Mouse (Mus musculus): ENCODE results near the gene Slc16a10. TPM values are rescaled to one million over a fixed set of nuclear protein-coding genes. Genes with fewer than 3 reads are reported as not detected.

Gene Slc16a10
- polyA plus RNA-seq, 1 experiment, result 57.2 TPM

DNA sequence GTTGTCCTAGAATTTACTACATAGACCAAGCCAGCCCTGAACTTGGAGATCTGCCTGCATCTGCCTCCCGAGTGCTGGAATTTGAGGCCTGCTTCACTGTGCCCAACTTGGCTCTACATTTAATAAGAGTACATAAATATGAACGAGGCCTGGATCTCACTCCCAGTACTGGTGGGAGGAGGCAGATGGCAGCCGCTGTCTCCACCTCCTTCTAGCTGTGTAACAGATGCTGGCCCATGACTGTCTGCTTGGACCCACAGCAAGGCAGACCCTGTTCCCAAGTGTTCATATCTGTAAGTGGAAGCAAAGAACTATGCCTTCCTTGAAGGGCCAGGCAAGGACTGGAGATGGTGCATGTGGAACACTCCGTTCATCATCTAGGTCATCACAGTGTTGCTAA, 88.2 kb downstream of the Slc16a10 start:
- Histone ChIP-seq H3K4me3 (ENCODE audit: insufficient read depth, low read depth, low read length) (no peak overlapping the region), H3K27me3 (replicated peaks; ENCODE audit: control insufficient read depth, insufficient read depth, low read length) (no peaks in the 10 kb centered on the region), H3K4me1 (ENCODE audit: control insufficient read depth, insufficient read depth, low read length) (peaks cover 22% of the 10 kb centered on the region), H3K27ac (ENCODE audit: insufficient read depth, low read depth, low read length) (no peak overlapping the region), H3K36me3 (ENCODE audit: control insufficient read depth, insufficient read depth, low read length) (no peaks in the 10 kb centered on the region; the same call in 1 of the 2 replicates)
- 81% methylated on average over 4 of the region's 4 CpGs for WGBS
- TF ChIP-seq CTCF (conservative IDR thresholded peaks at IDR 0.05; ENCODE audit: insufficient read depth, insufficient read length, low read depth, low read length), result no peak
- no peak for TF ChIP-seq POLR2A (IDR thresholded peaks at IDR 0.05; ENCODE audit: low read depth, low read length)
- DNase-seq, result no peak

DNA sequence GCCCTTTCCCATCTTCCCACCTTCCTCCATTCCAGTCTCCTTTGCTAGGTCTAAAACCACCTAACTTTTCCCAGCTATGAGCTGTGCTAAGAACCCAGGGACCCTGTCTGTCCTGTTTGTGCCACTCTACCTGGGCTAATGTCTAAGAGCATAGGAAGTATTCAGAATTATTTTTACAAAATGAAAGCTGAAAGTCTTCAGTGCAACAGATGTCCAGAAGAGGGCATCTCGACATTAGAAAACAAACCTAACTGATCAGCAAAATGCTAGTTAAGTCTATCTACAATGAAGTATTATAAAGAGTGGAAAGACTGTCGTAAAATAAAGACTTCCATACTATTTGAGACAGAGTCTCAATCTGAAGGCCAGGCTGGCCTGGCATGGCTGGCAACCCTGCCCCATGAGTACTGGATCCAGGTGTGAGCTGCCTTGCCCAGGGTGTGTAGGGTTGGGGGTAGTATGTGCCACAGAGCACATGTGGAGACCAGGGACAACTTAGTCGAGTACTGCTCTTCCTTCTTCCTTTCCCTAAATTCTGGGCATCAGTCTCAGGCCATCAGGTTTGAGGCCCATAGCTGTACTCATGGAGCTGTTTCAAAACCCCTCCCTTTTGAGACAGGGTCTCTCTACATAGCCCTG, 88.7 kb downstream of the Slc16a10 start:
- TF ChIP-seq POLR2A (IDR thresholded peaks at IDR 0.05; ENCODE audit: low read depth, low read length), result no peak
- TF ChIP-seq CTCF (conservative IDR thresholded peaks at IDR 0.05; ENCODE audit: insufficient read depth, insufficient read length, low read depth, low read length), result peak; percentile 13; the same call in 1 of the 2 replicates
- Histone ChIP-seq H3K27me3 (replicated peaks; ENCODE audit: control insufficient read depth, insufficient read depth, low read length) (no peaks in the 10 kb centered on the region), H3K36me3 (ENCODE audit: control insufficient read depth, insufficient read depth, low read length) (no peaks in the 10 kb centered on the region; the same call in 1 of the 2 replicates), H3K27ac (ENCODE audit: insufficient read depth, low read depth, low read length) (no peak overlapping the region), H3K4me1 (ENCODE audit: control insufficient read depth, insufficient read depth, low read length) (peaks cover 17% of the 10 kb centered on the region), H3K4me3 (ENCODE audit: insufficient read depth, low read depth, low read length) (no peak overlapping the region)
- 38% methylated on average over 3 of the region's 3 CpGs for WGBS
- DNase-seq, result peak; percentile 66

DNA sequence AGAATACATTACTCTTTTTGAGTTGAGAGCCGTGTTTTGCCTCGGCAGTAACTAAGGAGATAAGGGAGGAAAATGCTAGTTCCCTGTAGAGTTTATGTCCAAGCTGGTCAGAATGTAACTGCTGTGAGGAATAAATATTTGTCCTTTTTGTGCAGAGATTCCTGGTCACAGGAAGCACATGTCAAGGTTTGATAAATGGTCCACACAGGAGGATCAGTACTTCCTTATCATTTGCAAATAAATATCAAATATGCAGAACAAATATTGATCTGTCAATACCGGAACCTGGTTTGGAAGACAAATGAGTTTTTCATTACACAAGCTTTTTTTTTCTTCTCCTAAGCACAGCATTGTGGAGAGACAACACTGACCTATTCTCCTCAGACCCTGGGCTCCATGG, 90.1 kb downstream of the Slc16a10 start:
- H3K4me1 ChIP-seq (ENCODE audit: control insufficient read depth, insufficient read depth, low read length), result peaks cover 8% of the 10 kb centered on the region
- 65% methylated on average over 3 of the region's 3 CpGs for WGBS

GRCm38 (mm10) chr10:40050763-40051162, 91.3 kb downstream of the Slc16a10 start:
- H3K27me3 ChIP-seq (replicated peaks; ENCODE audit: control insufficient read depth, insufficient read depth, low read length), result no peaks in the 10 kb centered on the region
- peaks cover 2% of the 10 kb centered on the region; the same call in 1 of the 2 replicates for H3K4me1 ChIP-seq (ENCODE audit: control insufficient read depth, insufficient read depth, low read length)
- no peak for DNase-seq
- H3K36me3 ChIP-seq (ENCODE audit: control insufficient read depth, insufficient read depth, low read length), result no peaks in the 10 kb centered on the region; the same call in 1 of the 2 replicates
- no peak overlapping the region for H3K27ac ChIP-seq (ENCODE audit: insufficient read depth, low read depth, low read length)
- H3K4me3 ChIP-seq (ENCODE audit: insufficient read depth, low read depth, low read length), result no peak overlapping the region
- 73% methylated on average over 2 of the region's 2 CpGs for WGBS
- TF ChIP-seq POLR2A (IDR thresholded peaks at IDR 0.05; ENCODE audit: low read depth, low read length) (no peak), CTCF (conservative IDR thresholded peaks at IDR 0.05; ENCODE audit: insufficient read depth, insufficient read length, low read depth, low read length) (no peak)

More for the DNA sequence above, 90.1 kb downstream of the Slc16a10 start:
- Histone ChIP-seq H3K27ac (ENCODE audit: insufficient read depth, low read depth, low read length) (no peak overlapping the region), H3K27me3 (replicated peaks; ENCODE audit: control insufficient read depth, insufficient read depth, low read length) (no peaks in the 10 kb centered on the region), H3K4me3 (ENCODE audit: insufficient read depth, low read depth, low read length) (no peak overlapping the region), H3K36me3 (ENCODE audit: control insufficient read depth, insufficient read depth, low read length) (no peaks in the 10 kb centered on the region; the same call in 1 of the 2 replicates)
- TF ChIP-seq CTCF (conservative IDR thresholded peaks at IDR 0.05; ENCODE audit: insufficient read depth, insufficient read length, low read depth, low read length) (no peak), POLR2A (IDR thresholded peaks at IDR 0.05; ENCODE audit: low read depth, low read length) (no peak)
- DNase-seq, result no peak

DNA sequence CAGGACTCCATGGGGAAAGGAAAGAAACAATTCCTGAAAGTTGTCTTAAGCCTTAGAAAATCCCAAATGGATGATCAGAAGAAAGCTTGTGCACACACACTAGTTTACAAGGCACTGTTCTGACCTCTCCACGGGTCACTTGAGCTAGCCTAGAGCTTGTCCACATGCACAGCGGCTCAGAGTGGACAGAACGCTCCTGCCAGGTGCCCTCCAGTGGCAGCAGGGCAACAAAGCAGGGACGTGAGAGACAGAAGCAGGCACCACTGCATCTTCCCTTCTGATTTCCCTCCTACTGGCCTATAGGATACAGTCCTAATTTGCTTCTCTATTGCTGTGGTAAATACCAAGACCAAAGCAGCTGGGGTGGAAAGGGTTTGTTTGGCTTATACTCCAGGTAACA, 100.7 kb downstream of the Slc16a10 start:
- H3K4me1 ChIP-seq (ENCODE audit: control insufficient read depth, insufficient read depth, low read length), result peaks cover 3% of the 10 kb centered on the region; the same call in 1 of the 2 replicates
- 13% methylated on average over 4 of the region's 4 CpGs for WGBS
- peak; percentile 86 for DNase-seq

DNA sequence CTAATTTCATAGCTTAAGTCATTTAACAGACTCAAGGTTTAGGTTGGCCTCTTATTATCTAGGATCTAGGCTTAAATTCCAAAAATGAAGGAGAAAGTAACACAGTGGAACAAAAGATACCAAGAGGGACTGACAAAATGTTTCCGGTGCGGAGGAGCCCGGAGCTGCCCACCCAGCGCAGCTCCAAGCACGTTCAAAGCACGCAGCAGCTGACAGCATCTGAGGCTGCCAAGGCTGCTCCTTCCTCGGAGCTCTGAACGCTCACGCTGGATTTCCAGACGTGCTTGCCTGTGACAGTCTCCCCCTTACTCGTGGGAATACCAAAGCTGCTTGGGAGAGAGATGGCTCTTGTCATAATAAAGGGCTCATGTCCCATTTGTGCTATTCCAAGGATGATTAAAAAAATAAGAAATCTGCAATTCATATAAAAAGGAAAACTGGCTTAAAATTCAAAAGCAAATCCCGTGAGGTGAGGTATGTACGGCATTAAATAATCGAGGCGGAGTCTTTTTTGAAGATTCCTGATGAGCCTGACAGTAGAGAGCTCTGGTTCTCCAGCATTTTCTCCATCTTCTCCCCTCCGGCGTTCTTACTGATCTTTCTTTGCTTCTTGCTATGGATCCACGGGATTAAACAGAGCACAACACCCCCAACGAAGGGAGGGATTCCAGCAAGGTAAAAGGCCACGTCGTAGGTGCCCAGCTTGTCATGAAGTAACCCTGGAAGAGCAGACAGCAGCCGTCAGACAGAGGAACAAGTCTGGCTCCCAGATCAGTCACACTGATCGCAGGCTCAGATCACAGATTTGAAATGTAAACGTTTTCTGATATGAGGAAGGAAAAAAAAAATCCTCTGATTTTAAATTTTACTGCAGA, 105.1 kb downstream of the Slc16a10 start:
- peaks cover 3% of the 10 kb centered on the region; the same call in 1 of the 2 replicates for H3K4me1 ChIP-seq (ENCODE audit: control insufficient read depth, insufficient read depth, low read length)
- WGBS, result 80% methylated on average over 24 of the region's 24 CpGs
- DNase-seq, result no peak
- H3K27ac ChIP-seq (ENCODE audit: insufficient read depth, low read depth, low read length), result no peak overlapping the region
- H3K4me3 ChIP-seq (ENCODE audit: insufficient read depth, low read depth, low read length), result no peak overlapping the region
- no peaks in the 10 kb centered on the region for H3K36me3 ChIP-seq (ENCODE audit: control insufficient read depth, insufficient read depth, low read length)
- no peak for TF ChIP-seq POLR2A (IDR thresholded peaks at IDR 0.05; ENCODE audit: low read depth, low read length)
- no peak for TF ChIP-seq CTCF (conservative IDR thresholded peaks at IDR 0.05; ENCODE audit: insufficient read depth, insufficient read length, low read depth, low read length)
- no peaks in the 10 kb centered on the region for H3K27me3 ChIP-seq (replicated peaks; ENCODE audit: control insufficient read depth, insufficient read depth, low read length)

More for the DNA sequence above, 100.7 kb downstream of the Slc16a10 start:
- TF ChIP-seq POLR2A (IDR thresholded peaks at IDR 0.05; ENCODE audit: low read depth, low read length) (no peak), CTCF (conservative IDR thresholded peaks at IDR 0.05; ENCODE audit: insufficient read depth, insufficient read length, low read depth, low read length) (peak; percentile 87; the same call in 1 of the 2 replicates)
- Histone ChIP-seq H3K27me3 (replicated peaks; ENCODE audit: control insufficient read depth, insufficient read depth, low read length) (no peaks in the 10 kb centered on the region), H3K36me3 (ENCODE audit: control insufficient read depth, insufficient read depth, low read length) (no peaks in the 10 kb centered on the region), H3K27ac (ENCODE audit: insufficient read depth, low read depth, low read length) (no peak overlapping the region), H3K4me3 (ENCODE audit: insufficient read depth, low read depth, low read length) (no peak overlapping the region)

DNA sequence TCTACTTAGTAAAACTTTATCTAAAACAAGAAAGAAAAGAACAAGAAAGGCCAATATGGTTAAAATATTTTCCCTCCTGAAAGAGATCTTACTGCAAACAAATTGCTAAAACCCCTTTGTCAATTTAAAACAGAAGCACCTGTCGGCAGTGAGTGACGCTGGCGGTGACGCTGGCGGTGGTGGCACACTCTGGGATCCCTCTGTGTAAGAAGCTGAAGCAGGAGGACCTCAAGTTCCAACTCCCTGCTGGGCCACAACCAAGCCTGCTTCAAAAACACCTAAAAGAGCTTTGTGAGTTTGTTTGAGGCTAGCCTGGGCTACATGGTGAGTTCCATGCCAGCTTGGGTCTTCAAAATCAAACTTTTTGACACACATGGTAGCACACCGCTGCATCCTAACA, 107.1 kb downstream of the Slc16a10 start:
- Histone ChIP-seq H3K27ac (ENCODE audit: insufficient read depth, low read depth, low read length) (no peak overlapping the region), H3K4me1 (ENCODE audit: control insufficient read depth, insufficient read depth, low read length) (0 out of 2 replicates have a peak, but pooled peaks cover 2% of the 10 kb centered on the region), H3K36me3 (ENCODE audit: control insufficient read depth, insufficient read depth, low read length) (no peaks in the 10 kb centered on the region), H3K4me3 (ENCODE audit: insufficient read depth, low read depth, low read length) (no peak overlapping the region), H3K27me3 (replicated peaks; ENCODE audit: control insufficient read depth, insufficient read depth, low read length) (no peaks in the 10 kb centered on the region)
- 94% methylated on average over 6 of the region's 6 CpGs for WGBS
- TF ChIP-seq POLR2A (IDR thresholded peaks at IDR 0.05; ENCODE audit: low read depth, low read length), result no peak
- no peak for TF ChIP-seq CTCF (conservative IDR thresholded peaks at IDR 0.05; ENCODE audit: insufficient read depth, insufficient read length, low read depth, low read length)
- DNase-seq, result no peak

Measured in kidney, adult 2 months (tissue).